Mouse (Mus musculus) E14TG2a.4 (cell line): Measurements from ENCODE around the gene Begain.

Experiments used
- CTCF ChIP-seq: conservative IDR thresholded peaks from 2 replicates; pipeline ENCODE4 v1.5.1; 2014; ENCODE audit warnings: low read length
- NANOG ChIP-seq: IDR thresholded peaks from 2 replicates; pipeline ENCODE4 v1.6.1; 2014; ENCODE audit warnings: borderline replicate concordance, low read length, mixed read lengths

DNA sequence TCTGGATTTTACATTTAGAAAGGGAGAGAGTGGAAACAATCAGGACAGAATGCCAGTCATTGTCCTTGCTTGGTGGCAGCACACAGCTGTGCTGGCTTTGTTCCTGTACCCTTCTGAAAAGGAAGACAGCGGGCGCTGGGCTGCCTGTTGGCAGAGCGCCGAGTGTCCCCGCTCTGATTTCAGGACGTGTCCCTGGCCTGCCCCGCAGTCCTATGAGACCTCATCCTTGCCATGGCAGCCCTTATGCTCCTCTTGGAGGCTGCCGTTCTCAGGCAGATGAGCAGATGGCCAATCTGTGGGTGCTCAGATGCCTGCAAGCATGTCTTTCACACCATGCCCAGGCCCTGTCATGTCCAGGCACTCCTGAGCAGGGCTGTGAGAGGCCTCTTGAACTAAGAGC, 17.7 kb upstream of the Begain start:
- TF ChIP-seq CTCF (no peak), NANOG (no peak)
